Mouse (Mus musculus) ES-Bruce4 (cell line): Measurements from ENCODE around the gene Tespa1. TPM values are rescaled to one million over a fixed set of nuclear protein-coding genes. Genes with fewer than 3 reads are reported as not detected.
"Not testable (repeated sequence)": the region's sequence is repeated elsewhere in the genome, so short reads cannot be mapped to it uniquely, and the experiment has no call there.

ENCODE experiments used
- H3K27ac ChIP-seq: 2 replicates; pipeline ENCODE4 v1.5.1; 2012; ENCODE audit warnings: low read length, inconsistent platforms; ENCODE audit not compliant: insufficient read depth
- H3K27me3 ChIP-seq: 2 replicates; pipeline ENCODE4 v1.6.1; 2012; ENCODE audit warnings: mild to moderate bottlenecking, low read length, inconsistent platforms; ENCODE audit not compliant: control insufficient read depth, poor library complexity, insufficient read depth, severe bottlenecking
- H3K36me3 ChIP-seq: 2 replicates; pipeline ENCODE4 v1.6.1; 2012; ENCODE audit warnings: inconsistent platforms, mild to moderate bottlenecking, low read length, moderate library complexity; ENCODE audit not compliant: control insufficient read depth, poor library complexity, insufficient read depth, severe bottlenecking
- H3K4me1 ChIP-seq: one replicate; pipeline ENCODE4 v1.8.1; 2011; ENCODE audit warnings: low read length; ENCODE audit not compliant: control insufficient read depth, insufficient read depth
- H3K4me3 ChIP-seq: 2 replicates; pipeline ENCODE4 v1.5.1; 2011; ENCODE audit warnings: low read depth, mild to moderate bottlenecking, low read length
- H3K9ac ChIP-seq: 2 replicates; pipeline ENCODE4 v1.6.1; 2012; ENCODE audit warnings: low read depth, mild to moderate bottlenecking, inconsistent platforms; ENCODE audit not compliant: poor library complexity, severe bottlenecking
- H3K9me3 ChIP-seq: replicated peaks from 2 replicates; pipeline ENCODE4 v1.6.1; 2012; ENCODE audit warnings: mild to moderate bottlenecking, low read length, inconsistent platforms; ENCODE audit not compliant: control insufficient read depth, poor library complexity, insufficient read depth, severe bottlenecking
- CTCF ChIP-seq: IDR thresholded peaks from one replicate; pipeline ENCODE4 v1.8.1; 2011; ENCODE audit warnings: low read depth, low read length
- EP300 ChIP-seq: IDR thresholded peaks from 2 replicates; pipeline ENCODE4 v1.6.1; 2011; ENCODE audit warnings: low read depth, low read length; ENCODE audit not compliant: insufficient read depth
- POLR2A ChIP-seq: IDR thresholded peaks from one replicate; pipeline ENCODE4 v1.8.1; 2011; ENCODE audit warnings: low read length; ENCODE audit not compliant: insufficient read depth
- polyA plus RNA-seq: library from polyadenylated mRNA; stranded (reverse); fragments of >200 nt; gene quantifications from 2 replicates; pipeline ENCODE4 v1.2.4, GENCODE M21; 2011; ENCODE audit warnings: low read depth; ENCODE audit not compliant: missing spikeins, insufficient read depth, insufficient read length

Tespa1 gene
- polyA plus RNA-seq, 1 experiment = not detected

DNA sequence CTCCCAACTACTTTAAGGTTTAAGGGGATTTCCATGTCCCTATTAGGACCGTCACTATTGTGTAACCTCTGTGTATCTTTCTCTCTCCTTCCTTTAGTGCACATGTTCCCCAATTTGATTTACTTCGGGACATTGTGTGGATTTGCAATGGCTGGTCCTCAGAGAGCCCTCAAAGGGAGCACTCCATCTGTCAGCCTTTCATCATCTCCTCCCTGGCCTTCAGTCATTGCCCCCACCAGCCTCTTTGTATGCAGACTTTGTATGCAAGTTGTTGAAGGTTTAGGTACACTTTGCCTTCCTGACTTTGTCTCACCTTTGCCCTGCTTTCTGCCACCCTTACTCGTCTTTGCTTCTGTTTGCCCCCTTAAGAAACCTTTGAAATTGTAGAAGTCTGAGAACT, 34.7 kb upstream of the Tespa1 start:
- H3K4me3 ChIP-seq = no peak overlapping the region
- no peak overlapping the region for H3K27ac ChIP-seq
- H3K4me1 ChIP-seq = no peaks in the 10 kb centered on the region
- no peak overlapping the region for H3K9ac ChIP-seq
- H3K36me3 ChIP-seq = no peaks in the 10 kb centered on the region
- TF ChIP-seq CTCF (no peak), POLR2A (no peak), EP300 (no peak)
- no peaks in the 10 kb centered on the region for H3K9me3 ChIP-seq
- H3K27me3 ChIP-seq = no peaks in the 10 kb centered on the region

DNA sequence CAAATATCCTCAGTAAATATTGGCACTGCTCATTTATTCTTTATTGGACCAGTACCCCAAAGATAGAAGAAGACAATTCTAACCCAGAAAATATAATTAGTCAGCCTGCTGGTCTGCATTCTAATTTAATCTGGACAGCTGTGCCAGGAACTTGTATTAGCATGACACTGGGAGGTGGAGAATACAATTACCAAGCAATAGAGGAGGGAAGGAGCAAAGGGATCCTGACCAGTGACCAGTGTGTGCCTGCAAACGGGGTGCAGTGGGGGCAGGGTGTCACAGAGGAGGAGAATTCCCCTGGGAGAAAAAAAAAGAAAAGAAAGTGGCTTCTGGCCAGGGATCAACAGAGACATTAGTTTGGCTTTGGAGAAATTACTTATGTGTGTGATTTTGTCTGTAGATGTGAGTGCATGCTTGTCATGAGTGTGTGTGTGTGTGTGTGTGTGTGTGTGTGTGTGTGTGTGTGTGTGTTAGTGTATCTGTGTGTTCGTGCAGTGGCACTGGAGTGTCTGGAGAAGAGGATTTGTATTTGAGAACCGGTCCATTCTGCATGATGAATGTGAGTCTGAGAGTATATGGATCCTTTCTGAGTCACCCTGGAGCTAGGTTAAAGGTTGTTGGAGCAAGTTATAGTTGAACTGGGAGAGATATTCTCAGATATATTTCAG, 28.8 kb upstream of the Tespa1 start:
- H3K9ac ChIP-seq = no peak overlapping the region
- H3K9me3 ChIP-seq = no peaks in the 10 kb centered on the region
- H3K4me1 ChIP-seq = peaks cover 3% of the 10 kb centered on the region
- H3K27ac ChIP-seq = peak overlapping the region; percentile 78
- H3K36me3 ChIP-seq = no peaks in the 10 kb centered on the region
- TF ChIP-seq CTCF = no peak
- TF ChIP-seq POLR2A = no peak
- peak; percentile 89 for TF ChIP-seq EP300
- H3K4me3 ChIP-seq = no peak overlapping the region
- no peaks in the 10 kb centered on the region for H3K27me3 ChIP-seq

DNA sequence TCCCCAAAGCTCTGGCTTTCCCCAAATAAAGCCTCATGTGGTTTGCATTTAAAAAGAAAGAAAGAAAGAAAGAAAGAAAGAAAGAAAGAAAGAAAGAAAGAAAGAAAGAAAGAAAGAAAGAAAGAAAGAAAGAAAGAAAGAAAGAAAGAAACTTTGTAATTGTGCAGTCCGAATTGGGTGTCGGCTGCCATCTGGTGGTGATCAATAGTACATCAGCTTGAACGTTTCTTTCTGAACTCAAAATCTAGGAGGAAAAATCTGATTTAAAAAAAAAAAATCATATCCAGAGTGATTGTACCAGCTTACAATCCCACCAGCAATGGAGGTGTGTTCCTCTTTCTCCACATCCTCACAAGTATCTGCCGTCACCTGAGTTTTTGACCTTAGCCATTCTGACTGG, 23.9 kb upstream of the Tespa1 start:
- not testable (repeated sequence) for H3K36me3 ChIP-seq, H3K27me3 ChIP-seq, H3K4me1 ChIP-seq, H3K4me3 ChIP-seq, H3K9ac ChIP-seq, H3K9me3 ChIP-seq, H3K27ac ChIP-seq
- peak; percentile 15 for TF ChIP-seq CTCF

DNA sequence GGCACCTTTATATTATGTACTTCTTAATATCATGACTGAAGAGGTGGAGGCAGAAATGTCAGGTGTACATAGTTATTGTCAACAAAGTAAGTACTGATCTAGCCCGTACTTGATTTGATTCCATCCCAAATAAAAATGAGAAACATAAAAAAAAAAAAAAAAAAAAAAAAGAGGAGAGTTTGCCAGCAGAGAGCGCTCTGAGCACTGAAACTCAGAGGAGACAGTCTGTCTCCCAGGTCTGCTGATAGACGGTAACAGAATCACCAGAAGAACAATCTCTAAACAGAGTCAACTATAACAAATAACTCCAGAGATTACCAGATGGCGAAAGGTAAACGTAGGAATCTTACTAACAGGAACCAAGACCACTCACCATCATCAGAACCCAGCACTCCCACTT, 18.5 kb upstream of the Tespa1 start:
- not testable (repeated sequence) for H3K27ac ChIP-seq, H3K36me3 ChIP-seq, H3K27me3 ChIP-seq, H3K9ac ChIP-seq, H3K9me3 ChIP-seq, H3K4me3 ChIP-seq, H3K4me1 ChIP-seq

DNA sequence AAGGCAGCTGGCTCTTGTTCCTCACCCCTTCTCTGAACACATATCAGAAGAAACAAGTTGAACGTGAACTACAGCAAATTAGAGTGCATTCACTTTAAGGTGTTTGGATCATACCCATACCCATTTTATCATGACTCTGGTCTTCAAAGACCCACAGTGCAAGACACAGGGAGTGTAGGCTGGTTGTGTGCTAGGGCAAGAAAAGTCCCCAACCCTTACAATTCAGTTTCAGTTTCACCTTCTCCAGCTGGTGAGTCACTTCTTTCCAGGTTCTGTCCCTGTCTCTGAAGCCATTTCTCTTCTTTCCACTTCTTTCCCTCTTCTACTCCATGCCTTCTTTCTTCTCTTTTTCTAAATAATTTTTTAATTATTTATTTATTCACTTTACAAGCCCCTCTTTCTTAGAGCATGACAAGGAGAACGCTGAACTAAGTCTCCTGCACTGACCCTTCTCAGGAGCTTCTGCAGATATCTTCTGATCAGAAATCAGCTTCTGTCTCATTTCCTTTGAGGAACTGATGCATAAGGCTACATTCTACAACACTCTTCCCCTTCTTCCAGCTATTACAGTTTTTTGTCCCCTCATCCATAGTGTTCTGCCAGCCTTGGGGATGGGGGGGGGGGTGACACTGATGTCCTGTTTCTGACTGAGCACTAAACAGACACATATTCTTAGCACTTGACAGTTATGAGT, 11.0 kb upstream of the Tespa1 start:
- H3K27me3 ChIP-seq = no peaks in the 10 kb centered on the region

DNA sequence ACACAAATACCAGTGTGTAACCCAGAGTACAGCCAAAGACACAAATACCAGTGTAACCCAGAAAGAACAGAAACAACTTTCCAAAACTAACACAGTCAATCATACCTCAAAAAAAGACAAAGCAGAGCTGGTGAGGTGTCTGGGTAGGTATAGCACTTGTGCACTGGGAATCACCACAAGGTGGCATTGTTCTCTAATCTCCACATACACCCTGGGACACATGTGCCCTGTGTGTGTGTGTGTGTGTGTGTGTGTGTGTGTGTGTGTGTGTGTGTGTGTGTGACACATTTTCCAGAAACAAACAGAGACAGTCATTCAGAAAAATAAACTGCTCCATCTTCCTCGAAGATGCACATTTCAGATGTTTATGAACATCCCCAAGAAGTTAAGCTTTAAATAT, 9.1 kb upstream of the Tespa1 start:
- no peaks in the 10 kb centered on the region for H3K36me3 ChIP-seq
- no peaks in the 10 kb centered on the region for H3K9me3 ChIP-seq
- H3K4me3 ChIP-seq = no peak overlapping the region
- no peak overlapping the region for H3K9ac ChIP-seq
- TF ChIP-seq CTCF = peak; percentile 26
- TF ChIP-seq EP300 = no peak
- H3K4me1 ChIP-seq = no peaks in the 10 kb centered on the region
- no peaks in the 10 kb centered on the region for H3K27me3 ChIP-seq
- no peak overlapping the region for H3K27ac ChIP-seq

More for the DNA sequence above, 11.0 kb upstream of the Tespa1 start:
- Histone ChIP-seq H3K36me3 (no peaks in the 10 kb centered on the region), H3K4me1 (no peaks in the 10 kb centered on the region), H3K27ac (no peak overlapping the region), H3K4me3 (no peak overlapping the region), H3K9me3 (no peaks in the 10 kb centered on the region), H3K9ac (no peak overlapping the region)
- TF ChIP-seq EP300 = no peak
- TF ChIP-seq POLR2A = no peak
- TF ChIP-seq CTCF = no peak
